Mouse (Mus musculus) urinary bladder, postnatal 36 days (tissue): Measurements from ENCODE around the gene CN725425.
A peak's percentile ranks its signal among the peaks of the same experiment; 100 is the strongest.

Experiments used
- DNase-seq, 2 experiments: peaks; one replicate each; pipeline ENCODE4 v3.0.0; 2022; ENCODE audit warnings: low spot score in 2 of 2, mixed read lengths in 1 of 2

The CN725425 gene

GRCm38 (mm10) chr15:91206518-91206917 is 7.2 kb downstream of the CN725425 start:
- no peak for DNase-seq

GRCm38 (mm10) chr15:91237294-91237693 is 38.0 kb downstream of the CN725425 start:
- no peak for DNase-seq

GRCm38 (mm10) chr15:91240683-91241335 is 41.5 kb downstream of the CN725425 start:
- no peak for DNase-seq

- no peak for DNase-seq
These were observed 51.5 kb downstream of the CN725425 start for GRCm38 (mm10) chr15:91250815-91251214.

GRCm38 (mm10) chr15:91251544-91252408 is 52.5 kb downstream of the CN725425 start:
- no peak for DNase-seq

GRCm38 (mm10) chr15:91252956-91253355 is 53.7 kb downstream of the CN725425 start:
- DNase-seq = no peak

GRCm38 (mm10) chr15:91255308-91255707 is 56.0 kb downstream of the CN725425 start:
- no peak for DNase-seq

GRCm38 (mm10) chr15:91257140-91257539 is 57.8 kb downstream of the CN725425 start:
- DNase-seq = no peak

- DNase-seq = no peak
These were observed 61.3 kb downstream of the CN725425 start for GRCm38 (mm10) chr15:91260578-91260977.

- no peak for DNase-seq
These were observed 64.6 kb downstream of the CN725425 start for GRCm38 (mm10) chr15:91263926-91264325.

GRCm38 (mm10) chr15:91268532-91268931 is 69.2 kb downstream of the CN725425 start:
- DNase-seq = no peak

GRCm38 (mm10) chr15:91275961-91276360 is 76.7 kb downstream of the CN725425 start:
- DNase-seq = no peak

GRCm38 (mm10) chr15:91279571-91279970 is 80.3 kb downstream of the CN725425 start:
- DNase-seq = no peak

GRCm38 (mm10) chr15:91281521-91281920 is 82.2 kb downstream of the CN725425 start:
- peak in 1 of 2 experiments; percentile 40 for DNase-seq

- DNase-seq = peak in 1 of 2 experiments; percentile 73
These were observed 83.5 kb downstream of the CN725425 start for GRCm38 (mm10) chr15:91282822-91283221.

- DNase-seq = no peak
These were observed 84.1 kb downstream of the CN725425 start for GRCm38 (mm10) chr15:91283418-91283817.

GRCm38 (mm10) chr15:91299319-91299835 is 100.1 kb downstream of the CN725425 start:
- DNase-seq = peak in 1 of 2 experiments; percentile 39

GRCm38 (mm10) chr15:91301366-91301765 is 102.1 kb downstream of the CN725425 start:
- peak; percentile 77 to 88 for DNase-seq

GRCm38 (mm10) chr15:91304296-91304852 is 105.1 kb downstream of the CN725425 start:
- no peak for DNase-seq
